Mouse (Mus musculus): Measurements from ENCODE around the gene Atl2.

Atl2 gene

DNA sequence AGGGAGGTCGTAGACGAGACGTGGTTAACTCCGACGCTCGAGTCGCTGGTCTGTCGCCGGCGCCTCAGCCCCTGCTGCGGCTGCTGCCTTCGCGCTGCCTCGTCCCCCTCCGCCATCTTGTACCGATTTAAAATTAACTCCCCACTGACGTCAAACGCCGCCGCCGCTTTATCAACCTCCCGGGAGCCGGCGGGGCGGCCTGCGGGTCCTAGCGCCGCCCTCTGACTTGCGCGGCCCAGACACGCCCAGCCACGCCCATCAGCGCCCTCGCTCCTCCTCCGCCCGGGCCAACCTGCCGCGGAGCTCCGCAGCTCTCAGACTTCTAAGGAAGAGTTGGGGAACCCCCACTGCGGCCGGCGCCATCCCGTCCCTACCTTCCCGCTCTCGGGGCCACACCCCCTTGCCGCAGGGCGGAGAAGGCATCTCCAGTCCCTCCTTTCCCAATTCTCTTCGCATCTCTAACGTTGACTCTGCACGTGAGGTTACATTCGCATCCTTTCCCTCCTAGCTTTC is at the start of gene Atl2:
Gene Atl2, minus strand, starts transcription at position 213 of the 513 bp plus-strand sequence.
- TF ChIP-seq GATA4 (IDR thresholded peaks at IDR 0.05; ENCODE audit: insufficient replicate concordance, low read length): peak; percentile 92; the same call in 1 of the 2 replicates

DNA sequence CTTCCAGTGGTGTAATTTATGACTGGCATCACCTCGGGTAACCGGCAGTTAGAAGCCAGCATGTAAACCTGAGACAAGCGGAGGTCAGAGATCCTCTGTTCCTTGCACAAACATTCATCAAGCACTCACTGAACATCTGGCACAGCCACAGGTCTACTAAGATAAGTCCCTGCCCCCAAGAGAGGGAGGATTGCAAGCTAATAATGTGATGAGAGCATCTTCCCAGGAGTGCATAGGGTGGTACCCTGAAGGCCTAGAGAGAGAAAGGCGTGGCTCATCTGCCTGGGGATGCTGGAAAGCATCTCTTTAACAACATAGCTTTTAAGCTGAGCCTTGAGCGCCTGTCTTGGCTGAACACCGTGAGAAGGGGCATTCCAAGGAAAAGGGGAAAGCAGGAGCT is 48.9 kb upstream of the Atl2 start:
- TF ChIP-seq GATA4 (IDR thresholded peaks at IDR 0.05; ENCODE audit: insufficient replicate concordance, low read length): no peak

DNA sequence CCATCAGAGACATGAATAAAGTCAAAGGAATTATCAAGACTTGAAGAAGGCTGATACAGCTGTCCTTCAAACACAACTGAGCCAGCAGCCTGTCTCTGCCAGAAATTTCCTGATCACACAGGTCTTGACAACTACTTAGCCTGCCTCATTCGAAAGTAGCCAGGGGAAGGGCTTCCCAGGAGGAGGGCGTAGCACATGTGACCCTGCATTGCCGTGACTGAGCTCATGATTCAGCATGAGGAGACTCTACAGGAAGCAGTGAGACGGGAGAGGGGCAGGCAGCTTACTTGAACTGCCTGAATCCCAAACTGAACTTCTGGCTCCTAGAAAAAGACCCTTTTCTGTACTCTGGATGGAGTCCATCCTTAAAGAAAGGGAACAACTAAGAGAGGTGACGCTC is 46.5 kb upstream of the Atl2 start:
- TF ChIP-seq GATA4 (IDR thresholded peaks at IDR 0.05; ENCODE audit: insufficient replicate concordance, low read length): no peak

DNA sequence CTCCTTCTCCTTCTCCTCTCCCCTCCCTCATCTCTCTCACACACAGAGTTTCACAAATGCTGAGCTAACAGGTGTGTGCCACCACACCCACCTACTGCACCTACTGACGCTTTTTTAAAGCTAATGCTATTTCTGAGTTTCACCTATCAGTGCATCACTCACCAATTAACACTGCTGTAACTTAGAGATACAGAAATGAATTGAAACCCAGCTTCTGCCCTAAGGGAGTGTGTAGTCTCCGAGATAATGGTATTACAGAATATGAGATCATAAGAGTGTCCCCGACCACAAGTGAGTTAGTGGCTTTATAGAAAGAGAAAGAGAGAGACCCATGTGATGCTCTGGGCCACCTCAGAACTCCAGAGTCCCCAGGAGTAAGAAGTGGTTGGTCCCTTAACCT is 43.2 kb upstream of the Atl2 start:
- TF ChIP-seq GATA4 (IDR thresholded peaks at IDR 0.05; ENCODE audit: insufficient replicate concordance, low read length): no peak

DNA sequence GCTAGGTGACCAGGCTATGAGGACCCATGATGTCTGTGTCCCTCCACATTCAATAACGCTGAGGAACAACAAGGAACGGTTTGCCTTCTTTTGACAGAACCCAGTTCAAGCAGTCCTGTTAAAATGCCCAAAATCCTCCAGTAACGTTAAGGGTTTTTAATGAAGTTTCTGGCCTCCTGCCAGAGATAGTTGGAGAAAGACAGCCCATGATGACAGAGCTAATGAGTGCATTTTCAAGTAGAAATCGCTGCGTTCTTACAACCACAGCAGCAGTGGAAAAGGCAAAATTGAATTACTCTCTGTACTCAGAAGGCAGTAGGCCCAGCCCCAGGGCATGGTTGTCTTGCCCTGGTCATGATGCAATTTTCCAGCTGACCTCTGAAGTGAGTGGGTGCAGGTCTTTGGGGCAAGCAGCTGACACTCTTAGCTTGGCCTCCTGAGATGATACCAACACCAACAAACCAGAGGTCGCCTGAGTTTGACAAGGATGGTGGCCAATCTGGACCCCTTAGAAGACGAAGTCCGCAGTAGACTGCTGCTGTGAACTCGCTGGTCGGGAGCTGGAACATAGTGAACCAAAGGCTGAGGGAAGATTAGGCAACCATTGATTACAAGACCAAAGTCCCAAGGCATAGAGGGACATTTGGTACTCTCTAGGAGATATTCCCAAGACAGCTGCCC is 42.1 kb upstream of the Atl2 start:
- TF ChIP-seq GATA4 (IDR thresholded peaks at IDR 0.05; ENCODE audit: insufficient replicate concordance, low read length): peak; percentile 47; the same call in 1 of the 2 replicates

DNA sequence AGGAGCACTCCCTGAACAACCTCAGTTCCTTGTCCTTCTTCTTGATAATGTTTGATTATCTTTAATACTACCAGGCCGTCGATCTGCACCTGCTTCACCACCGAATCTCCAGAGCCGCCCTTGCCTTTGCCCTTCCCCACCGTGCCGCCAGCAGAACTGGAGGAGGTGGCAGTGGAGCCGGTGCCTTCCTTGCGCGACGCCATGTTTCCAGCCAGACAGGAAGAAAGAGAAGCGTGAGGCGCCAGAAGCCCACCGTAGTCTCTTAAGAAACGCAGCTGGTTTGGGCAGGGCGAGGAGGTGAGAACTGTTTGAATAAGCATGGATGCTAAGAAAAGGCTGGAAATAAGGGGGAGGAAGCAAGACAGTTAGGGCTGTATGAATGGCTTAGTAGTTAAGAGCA is 38.4 kb upstream of the Atl2 start:
- no peak for TF ChIP-seq GATA4 (IDR thresholded peaks at IDR 0.05; ENCODE audit: insufficient replicate concordance, low read length)

DNA sequence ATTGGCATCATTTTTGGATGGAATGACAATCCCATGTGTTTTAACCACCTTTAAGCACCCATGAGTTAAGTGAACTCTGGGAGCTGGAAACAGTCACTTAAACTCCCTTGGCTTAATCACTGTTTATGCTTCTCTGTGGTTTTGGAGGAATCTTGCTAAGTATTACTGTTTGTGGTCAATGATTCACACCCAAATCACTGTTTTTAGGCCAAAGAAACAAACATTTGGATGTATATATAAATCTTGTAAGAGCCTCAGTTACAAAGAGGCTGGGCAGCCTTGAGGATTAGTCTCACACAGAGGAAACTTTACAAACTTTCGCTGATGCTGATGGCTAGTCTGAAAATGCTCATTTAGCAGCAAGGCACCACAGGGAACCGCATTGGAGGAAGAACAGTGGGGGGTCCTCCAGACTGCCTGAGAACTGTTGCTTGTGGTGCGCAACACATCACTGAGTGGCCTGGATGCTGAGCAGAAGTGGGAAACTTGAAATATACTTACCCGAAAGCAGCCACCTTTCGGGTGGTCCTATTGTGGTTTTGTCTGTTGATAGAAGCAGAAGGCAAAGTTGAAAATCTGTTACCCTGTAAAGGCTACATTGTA is 36.9 kb upstream of the Atl2 start:
- TF ChIP-seq GATA4 (IDR thresholded peaks at IDR 0.05; ENCODE audit: insufficient replicate concordance, low read length): no peak

DNA sequence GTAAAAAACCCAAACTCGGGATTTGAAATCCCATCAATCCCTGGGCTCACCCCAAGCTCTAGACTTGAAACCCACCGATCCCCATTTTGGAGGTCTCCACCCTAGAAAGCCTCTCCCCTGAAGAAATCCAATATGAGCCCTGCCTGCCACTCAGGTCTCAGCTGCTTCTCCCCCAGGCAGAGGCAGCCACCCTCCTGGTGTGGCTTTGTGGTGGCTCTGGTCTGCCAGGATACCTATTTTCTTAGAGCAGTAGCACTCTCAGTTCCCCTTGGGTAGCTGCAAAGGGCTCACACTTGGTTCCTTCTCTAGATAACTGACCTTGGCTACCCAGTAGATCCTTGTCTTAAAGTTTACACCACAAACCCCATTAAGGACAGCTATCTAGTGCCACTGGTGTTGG is 31.2 kb upstream of the Atl2 start:
- TF ChIP-seq GATA4 (IDR thresholded peaks at IDR 0.05; ENCODE audit: insufficient replicate concordance, low read length): no peak

DNA sequence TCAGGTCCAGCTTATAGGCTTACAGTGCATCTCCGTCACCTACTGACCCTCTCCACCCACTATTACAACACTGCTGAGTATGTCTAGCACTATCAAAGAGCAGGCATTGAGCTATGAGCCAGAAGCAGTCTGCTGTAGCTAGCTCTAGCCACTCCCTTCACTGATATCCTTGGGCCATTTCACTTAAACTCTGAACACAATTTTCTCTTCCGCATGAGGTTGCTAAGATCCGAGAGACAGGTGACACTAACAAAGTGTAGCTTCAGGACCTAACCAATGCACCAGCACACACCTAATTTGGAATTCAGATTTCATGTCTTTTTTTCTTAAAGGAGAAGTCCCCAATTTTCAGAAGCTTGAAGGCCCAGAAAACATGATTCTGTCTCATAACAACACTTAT is 30.6 kb upstream of the Atl2 start:
- no peak for TF ChIP-seq GATA4 (IDR thresholded peaks at IDR 0.05; ENCODE audit: insufficient replicate concordance, low read length)

DNA sequence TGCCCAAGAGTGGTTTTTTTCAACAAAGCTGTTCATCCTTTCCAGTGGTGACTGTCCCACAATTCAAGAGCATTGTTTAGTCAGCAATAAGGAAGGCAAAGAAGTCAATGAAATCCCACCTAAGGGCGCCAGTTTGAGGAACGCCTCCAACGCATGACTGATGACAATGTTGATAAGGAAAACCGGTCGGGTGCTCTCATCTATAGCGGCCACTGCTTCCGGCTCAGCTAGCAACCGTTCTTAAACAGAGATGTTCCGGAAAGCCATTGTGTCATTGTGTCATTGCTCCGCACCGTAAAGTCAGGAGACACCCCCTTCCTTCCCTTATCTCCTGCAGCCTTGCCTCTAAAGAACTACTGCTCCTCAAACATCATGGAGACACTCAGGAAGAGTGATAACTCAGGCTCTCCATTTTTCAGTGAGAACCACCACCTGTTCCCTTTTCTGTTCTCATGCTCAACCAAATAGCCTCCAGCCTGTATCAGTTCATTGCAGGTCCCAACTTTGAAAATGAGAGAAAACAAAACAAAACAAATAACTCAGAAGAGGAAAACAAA is 30.0 kb upstream of the Atl2 start:
- no peak for TF ChIP-seq GATA4 (IDR thresholded peaks at IDR 0.05; ENCODE audit: insufficient replicate concordance, low read length)

DNA sequence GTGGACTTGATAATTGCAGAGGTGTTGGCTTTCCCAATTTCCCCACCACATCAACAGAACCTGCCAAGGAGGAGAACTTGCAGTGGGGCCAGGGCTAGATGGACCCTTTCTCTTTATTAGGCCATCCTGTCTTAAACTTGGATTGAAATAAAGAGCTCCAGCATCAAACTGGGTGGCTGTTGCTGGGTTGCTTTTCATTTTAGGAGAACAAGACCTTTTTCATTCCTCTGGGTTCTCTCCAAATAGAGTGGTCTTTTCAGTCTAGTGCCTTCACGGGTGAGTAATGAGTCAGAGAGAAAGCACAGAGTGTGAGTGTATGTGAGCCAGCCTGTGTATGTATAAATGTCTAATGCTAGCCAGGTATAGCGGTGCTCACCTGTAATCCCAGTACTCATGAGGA is 24.4 kb upstream of the Atl2 start:
- no peak for TF ChIP-seq GATA4 (IDR thresholded peaks at IDR 0.05; ENCODE audit: insufficient replicate concordance, low read length)

DNA sequence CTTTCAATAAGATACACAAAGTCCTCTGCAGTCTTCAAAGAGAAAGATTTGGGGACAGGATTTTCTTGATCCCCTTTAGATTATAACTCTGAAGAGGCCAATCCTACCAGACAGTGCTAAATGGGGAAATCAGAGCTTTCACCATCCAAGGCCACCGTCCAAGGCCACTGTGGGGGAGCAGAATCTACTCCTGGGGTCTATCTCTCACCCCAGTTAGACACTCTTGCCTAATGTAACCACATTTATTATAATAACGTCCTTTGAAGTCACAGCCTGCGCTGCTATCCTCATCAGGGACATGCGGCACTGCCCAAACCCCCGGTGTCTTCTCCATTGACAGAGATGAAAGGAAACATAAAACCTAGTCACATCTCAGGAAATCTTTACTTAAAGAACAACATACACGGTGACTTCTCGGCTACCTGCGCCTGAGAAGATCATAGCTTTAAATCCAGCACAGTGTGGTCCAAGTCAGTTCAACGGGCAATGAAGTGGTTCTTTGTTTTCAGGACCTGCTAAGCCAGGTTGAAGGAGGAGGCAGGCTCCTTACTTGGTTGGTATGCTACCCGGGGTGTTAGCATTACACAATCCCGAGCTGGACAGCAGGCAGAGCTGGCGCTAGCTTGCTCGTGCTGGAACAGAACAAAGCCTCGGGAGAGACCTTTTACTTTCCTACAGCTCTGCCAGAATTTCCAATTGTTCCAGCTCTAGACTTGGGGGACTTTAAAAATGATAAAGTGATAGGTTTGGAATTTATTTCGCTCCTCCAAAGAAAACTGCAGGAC is 23.8 kb upstream of the Atl2 start:
- TF ChIP-seq GATA4 (IDR thresholded peaks at IDR 0.05; ENCODE audit: insufficient replicate concordance, low read length): no peak

DNA sequence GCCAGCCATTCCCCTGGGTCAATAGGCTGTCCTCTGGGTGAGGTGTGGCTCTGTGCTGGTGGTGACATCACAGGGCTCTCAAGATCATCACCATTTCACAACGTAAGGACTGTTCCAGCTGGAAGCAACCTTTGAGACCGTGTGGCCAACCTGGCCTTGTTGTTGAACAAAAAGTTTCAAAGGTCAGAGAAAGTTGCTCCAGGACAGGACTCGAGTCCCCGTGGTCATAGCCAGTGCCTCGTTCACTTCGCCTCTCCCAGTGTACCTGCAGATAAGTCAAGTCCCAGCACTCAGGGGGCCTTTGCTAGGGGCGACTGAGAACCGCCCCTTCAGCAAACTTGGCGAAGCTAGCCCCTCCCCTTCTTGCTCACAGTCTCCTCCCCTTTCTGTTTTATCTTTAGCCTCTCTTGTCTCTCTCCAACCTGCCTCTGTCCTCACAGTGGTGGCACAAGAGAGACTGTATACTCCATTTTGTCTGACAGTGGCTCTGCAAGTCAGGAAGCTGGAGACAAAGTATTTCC is 22.6 kb upstream of the Atl2 start:
- TF ChIP-seq GATA4 (IDR thresholded peaks at IDR 0.05; ENCODE audit: insufficient replicate concordance, low read length): no peak

DNA sequence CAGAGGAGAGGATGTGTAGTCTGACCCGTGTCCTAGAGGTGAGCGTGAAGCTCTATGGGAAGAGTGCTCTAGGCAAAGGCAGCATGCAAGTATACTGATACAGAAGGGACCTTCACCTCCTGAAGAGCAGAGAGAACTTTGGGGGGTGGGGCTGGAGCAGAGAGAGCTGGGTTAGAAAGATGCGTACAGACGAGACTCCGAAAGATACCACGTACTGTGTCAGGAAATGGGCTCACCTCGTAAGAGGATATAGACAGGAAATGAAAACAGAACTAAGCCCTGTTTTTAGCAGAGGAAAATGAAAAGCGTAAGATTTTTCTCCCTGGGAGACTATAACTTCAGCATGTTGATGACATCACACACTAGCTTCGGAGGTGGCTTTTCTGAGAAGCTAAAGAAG is 21.1 kb upstream of the Atl2 start:
- TF ChIP-seq GATA4 (IDR thresholded peaks at IDR 0.05; ENCODE audit: insufficient replicate concordance, low read length): no peak

DNA sequence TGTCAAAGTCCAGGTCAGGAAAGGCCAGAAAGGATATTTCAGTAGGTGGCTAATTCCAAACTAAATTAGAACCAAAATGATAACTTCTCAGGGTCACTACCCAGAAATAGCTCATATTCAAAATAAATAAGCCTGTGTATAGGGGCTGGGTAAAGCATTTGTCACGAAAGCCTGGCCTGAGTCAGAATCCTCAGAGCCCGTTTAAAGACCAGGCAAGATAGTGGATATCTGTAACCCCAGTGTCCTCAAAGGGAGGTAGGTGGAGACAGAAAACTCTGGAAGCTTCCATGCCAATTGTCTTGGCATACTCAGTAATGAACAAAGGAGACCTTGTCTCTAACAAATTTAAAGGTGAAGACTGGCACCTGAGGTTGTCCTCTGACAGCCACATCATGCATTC is 16.3 kb upstream of the Atl2 start:
- TF ChIP-seq GATA4 (IDR thresholded peaks at IDR 0.05; ENCODE audit: insufficient replicate concordance, low read length): no peak

Data from liver, adult (tissue).